Mouse (Mus musculus): Measurements from ENCODE around the gene Hao1. TPM values are rescaled to one million over a fixed set of nuclear protein-coding genes. Genes with fewer than 3 reads are reported as not detected.

The Hao1 gene
- 0.26 TPM in 1 of 2 replicates, not detected in the other for polyA plus RNA-seq (2015; fragmentation: Nextera tagmentation; extraction: Ambion mirVana)

GRCm38 (mm10) chr2:134554221-134554727, at the start of gene Hao1:
TSS of gene Hao1 (minus strand) at chr2:134554368.
- Histone ChIP-seq H3K36me3 (ENCODE audit: control insufficient read depth, insufficient read depth, low read length) (no peaks in the 10 kb centered on the region), H3K9ac (ENCODE audit: low read length) (no peak within 1 kb of the TSS), H3K4me1 (replicated peaks; ENCODE audit: control insufficient read depth, insufficient read depth, low read length) (no peaks in the 10 kb centered on the region), H3K4me3 (ENCODE audit: low read length) (no peak within 1 kb of the TSS), H3K9me3 (ENCODE audit: control insufficient read depth, low read length) (no peaks in the 10 kb centered on the region), H3K4me2 (ENCODE audit: low read depth, low read length) (no peak within 1 kb of the TSS), H3K27me3 (ENCODE audit: control insufficient read depth, insufficient read depth, low read depth, low read length) (no peaks in the 10 kb centered on the region), H3K27ac (ENCODE audit: low read length) (no peak within 1 kb of the TSS)
- 74% methylated on average over 8 of the region's 8 CpGs for WGBS
- ATAC-seq (ENCODE audit: low read depth), result no peak

- Histone ChIP-seq H3K9me3 (ENCODE audit: control insufficient read depth, low read length) (0 out of 2 replicates have a peak, but pooled peaks cover 2% of the 10 kb centered on the region), H3K27me3 (ENCODE audit: control insufficient read depth, insufficient read depth, low read depth, low read length) (no peaks in the 10 kb centered on the region), H3K27ac (ENCODE audit: low read length) (no peak overlapping the region), H3K4me3 (ENCODE audit: low read length) (no peak overlapping the region), H3K9ac (ENCODE audit: low read length) (no peak overlapping the region), H3K4me2 (ENCODE audit: low read depth, low read length) (no peak overlapping the region), H3K36me3 (ENCODE audit: control insufficient read depth, insufficient read depth, low read length) (no peaks in the 10 kb centered on the region), H3K4me1 (replicated peaks; ENCODE audit: control insufficient read depth, insufficient read depth, low read length) (no peaks in the 10 kb centered on the region)
- WGBS, result 90% methylated on average over 6 of the region's 6 CpGs
- no peak for ATAC-seq (ENCODE audit: low read depth)
These were observed 37.0 kb upstream of the Hao1 start for GRCm38 (mm10) chr2:134591081-134591694.

GRCm38 (mm10) chr2:134585243-134585642, 31.1 kb upstream of the Hao1 start:
- H3K36me3 ChIP-seq (ENCODE audit: control insufficient read depth, insufficient read depth, low read length), result no peaks in the 10 kb centered on the region
- no peak for ATAC-seq (ENCODE audit: low read depth)
- H3K27ac ChIP-seq (ENCODE audit: low read length), result no peak overlapping the region
- no peaks in the 10 kb centered on the region for H3K4me1 ChIP-seq (replicated peaks; ENCODE audit: control insufficient read depth, insufficient read depth, low read length)
- no peaks in the 10 kb centered on the region for H3K27me3 ChIP-seq (ENCODE audit: control insufficient read depth, insufficient read depth, low read depth, low read length)
- WGBS, result 51% methylated on average over 4 of the region's 4 CpGs
- H3K9me3 ChIP-seq (ENCODE audit: control insufficient read depth, low read length), result 0 out of 2 replicates have a peak, but pooled peaks cover 2% of the 10 kb centered on the region
- H3K4me2 ChIP-seq (ENCODE audit: low read depth, low read length), result no peak overlapping the region
- no peak overlapping the region for H3K4me3 ChIP-seq (ENCODE audit: low read length)
- H3K9ac ChIP-seq (ENCODE audit: low read length), result no peak overlapping the region

GRCm38 (mm10) chr2:134559422-134559821, 5.3 kb upstream of the Hao1 start:
- Histone ChIP-seq H3K9me3 (ENCODE audit: control insufficient read depth, low read length) (peaks cover 10% of the 10 kb centered on the region), H3K27ac (ENCODE audit: low read length) (no peak overlapping the region), H3K9ac (ENCODE audit: low read length) (no peak overlapping the region), H3K27me3 (ENCODE audit: control insufficient read depth, insufficient read depth, low read depth, low read length) (no peaks in the 10 kb centered on the region), H3K4me2 (ENCODE audit: low read depth, low read length) (no peak overlapping the region), H3K36me3 (ENCODE audit: control insufficient read depth, insufficient read depth, low read length) (no peaks in the 10 kb centered on the region), H3K4me1 (replicated peaks; ENCODE audit: control insufficient read depth, insufficient read depth, low read length) (no peaks in the 10 kb centered on the region), H3K4me3 (ENCODE audit: low read length) (no peak overlapping the region)
- no peak for ATAC-seq (ENCODE audit: low read depth)
- 69% methylated on average over 3 of the region's 3 CpGs for WGBS

- no peak overlapping the region for H3K27ac ChIP-seq (ENCODE audit: low read length)
- H3K36me3 ChIP-seq (ENCODE audit: control insufficient read depth, insufficient read depth, low read length), result no peaks in the 10 kb centered on the region
- H3K27me3 ChIP-seq (ENCODE audit: control insufficient read depth, insufficient read depth, low read depth, low read length), result no peaks in the 10 kb centered on the region
- no peak overlapping the region for H3K4me3 ChIP-seq (ENCODE audit: low read length)
- H3K4me2 ChIP-seq (ENCODE audit: low read depth, low read length), result no peak overlapping the region
- no peaks in the 10 kb centered on the region for H3K9me3 ChIP-seq (ENCODE audit: control insufficient read depth, low read length)
- ATAC-seq (ENCODE audit: low read depth), result no peak
- H3K4me1 ChIP-seq (replicated peaks; ENCODE audit: control insufficient read depth, insufficient read depth, low read length), result no peaks in the 10 kb centered on the region
- no peak overlapping the region for H3K9ac ChIP-seq (ENCODE audit: low read length)
These were observed 1.8 kb downstream of the Hao1 start for GRCm38 (mm10) chr2:134552358-134552757.

- no peaks in the 10 kb centered on the region for H3K4me1 ChIP-seq (replicated peaks; ENCODE audit: control insufficient read depth, insufficient read depth, low read length)
- 17% methylated on average over 4 of the region's 4 CpGs for WGBS
- no peak overlapping the region for H3K4me2 ChIP-seq (ENCODE audit: low read depth, low read length)
- H3K27me3 ChIP-seq (ENCODE audit: control insufficient read depth, insufficient read depth, low read depth, low read length), result no peaks in the 10 kb centered on the region
- no peak overlapping the region for H3K9ac ChIP-seq (ENCODE audit: low read length)
- H3K4me3 ChIP-seq (ENCODE audit: low read length), result no peak overlapping the region
- H3K27ac ChIP-seq (ENCODE audit: low read length), result no peak overlapping the region
- ATAC-seq (ENCODE audit: low read depth), result no peak
- H3K36me3 ChIP-seq (ENCODE audit: control insufficient read depth, insufficient read depth, low read length), result no peaks in the 10 kb centered on the region
- no peaks in the 10 kb centered on the region for H3K9me3 ChIP-seq (ENCODE audit: control insufficient read depth, low read length)
These were observed 4.4 kb downstream of the Hao1 start for GRCm38 (mm10) chr2:134549770-134550169.

GRCm38 (mm10) chr2:134545116-134545515, 9.1 kb downstream of the Hao1 start:
- Histone ChIP-seq H3K27ac (ENCODE audit: low read length) (no peak overlapping the region), H3K4me1 (replicated peaks; ENCODE audit: control insufficient read depth, insufficient read depth, low read length) (no peaks in the 10 kb centered on the region), H3K36me3 (ENCODE audit: control insufficient read depth, insufficient read depth, low read length) (no peaks in the 10 kb centered on the region), H3K9me3 (ENCODE audit: control insufficient read depth, low read length) (no peaks in the 10 kb centered on the region), H3K4me3 (ENCODE audit: low read length) (no peak overlapping the region), H3K27me3 (ENCODE audit: control insufficient read depth, insufficient read depth, low read depth, low read length) (no peaks in the 10 kb centered on the region), H3K4me2 (ENCODE audit: low read depth, low read length) (no peak overlapping the region), H3K9ac (ENCODE audit: low read length) (no peak overlapping the region)
- WGBS, result 60% methylated on average over 5 of the region's 5 CpGs
- no peak for ATAC-seq (ENCODE audit: low read depth)

GRCm38 (mm10) chr2:134544321-134545065, 9.7 kb downstream of the Hao1 start:
- no peak for ATAC-seq (ENCODE audit: low read depth)
- Histone ChIP-seq H3K9ac (ENCODE audit: low read length) (no peak overlapping the region), H3K36me3 (ENCODE audit: control insufficient read depth, insufficient read depth, low read length) (no peaks in the 10 kb centered on the region), H3K4me3 (ENCODE audit: low read length) (no peak overlapping the region), H3K27me3 (ENCODE audit: control insufficient read depth, insufficient read depth, low read depth, low read length) (no peaks in the 10 kb centered on the region), H3K9me3 (ENCODE audit: control insufficient read depth, low read length) (no peaks in the 10 kb centered on the region), H3K4me2 (ENCODE audit: low read depth, low read length) (no peak overlapping the region), H3K4me1 (replicated peaks; ENCODE audit: control insufficient read depth, insufficient read depth, low read length) (no peaks in the 10 kb centered on the region), H3K27ac (ENCODE audit: low read length) (no peak overlapping the region)
- 70% methylated on average over 8 of the region's 8 CpGs for WGBS

GRCm38 (mm10) chr2:134543501-134543900, 10.7 kb downstream of the Hao1 start:
- ATAC-seq (ENCODE audit: low read depth), result no peak
- H3K9me3 ChIP-seq (ENCODE audit: control insufficient read depth, low read length), result no peaks in the 10 kb centered on the region
- H3K27me3 ChIP-seq (ENCODE audit: control insufficient read depth, insufficient read depth, low read depth, low read length), result no peaks in the 10 kb centered on the region
- H3K4me1 ChIP-seq (replicated peaks; ENCODE audit: control insufficient read depth, insufficient read depth, low read length), result no peaks in the 10 kb centered on the region
- no peak overlapping the region for H3K9ac ChIP-seq (ENCODE audit: low read length)
- no peak overlapping the region for H3K4me2 ChIP-seq (ENCODE audit: low read depth, low read length)
- whole genome bisulfite sequencing, result 45% methylated on average over 2 of the region's 2 CpGs
- no peak overlapping the region for H3K4me3 ChIP-seq (ENCODE audit: low read length)
- no peak overlapping the region for H3K27ac ChIP-seq (ENCODE audit: low read length)
- no peaks in the 10 kb centered on the region for H3K36me3 ChIP-seq (ENCODE audit: control insufficient read depth, insufficient read depth, low read length)
